Mouse (Mus musculus) MEL (cell line): Measurements from ENCODE around the gene Ggt5. TPM values are rescaled to one million over a fixed set of nuclear protein-coding genes. Genes with fewer than 3 reads are reported as not detected.

ENCODE experiments used
- DNase-seq: peaks from one replicate; pipeline ENCODE4 v3.0.0; 2011; ENCODE audit warnings: low read depth, low spot score
- H3K27ac ChIP-seq: 2 replicates; pipeline ENCODE4 v1.5.1; 2012; ENCODE audit warnings: low read depth, mild to moderate bottlenecking, control low read depth, low read length, moderate library complexity; ENCODE audit not compliant: control insufficient read depth
- H3K27me3 ChIP-seq, 2 experiments: fragments of 150-350 bp in 1 of 2; sonication (generic) in 1 of 2; 2 replicates each; pipeline ENCODE4 v1.6.1; 2012; ENCODE audit warnings: low read length in 2 of 2, mild to moderate bottlenecking in 2 of 2, improper control_type of control experiment in 1 of 2, moderate library complexity in 1 of 2; ENCODE audit not compliant: insufficient read depth in 2 of 2, control insufficient read depth in 1 of 2
- H3K36me3 ChIP-seq, 2 experiments: 2 replicates each; pipeline ENCODE4 v1.6.1; 2012 to 2014; ENCODE audit warnings: low read length in 2 of 2, improper control_type of control experiment in 1 of 2, inconsistent platforms in 1 of 2, mild to moderate bottlenecking in 1 of 2; ENCODE audit not compliant: insufficient read depth in 2 of 2, control insufficient read depth in 1 of 2
- H3K4me1 ChIP-seq, 2 experiments: fragments of 150-350 bp in 1 of 2; sonication (generic) in 1 of 2; 2 replicates each; pipeline ENCODE4 v1.6.1; 2012; ENCODE audit warnings: low read length in 2 of 2, improper control_type of control experiment in 1 of 2, mild to moderate bottlenecking in 1 of 2; ENCODE audit not compliant: insufficient read depth in 2 of 2, control insufficient read depth in 1 of 2
- H3K4me3 ChIP-seq, 2 experiments: fragments of 150-350 bp in 1 of 2; sonication (generic) in 1 of 2; 2 replicates each; pipeline ENCODE4 v1.5.1; 2012; ENCODE audit warnings: low read depth in 2 of 2, low read length in 2 of 2, mild to moderate bottlenecking in 2 of 2, moderate library complexity in 2 of 2, control low read depth in 1 of 2, improper control_type of control experiment in 1 of 2; ENCODE audit not compliant: control insufficient read depth in 1 of 2, insufficient read depth in 1 of 2
- H3K79me2 ChIP-seq: 2 replicates; pipeline ENCODE4 v1.6.1; 2012; ENCODE audit warnings: mild to moderate bottlenecking, low read length, moderate library complexity; ENCODE audit not compliant: control insufficient read depth, poor library complexity, insufficient read depth
- H3K9ac ChIP-seq: 2 replicates; pipeline ENCODE4 v1.6.1; 2012; ENCODE audit warnings: low read depth, mild to moderate bottlenecking, control low read depth, low read length, moderate library complexity; ENCODE audit not compliant: control insufficient read depth, poor library complexity, severe bottlenecking
- H3K9me3 ChIP-seq: fragments of 150-350 bp; sonication (generic); replicated peaks from 2 replicates; pipeline ENCODE4 v1.6.1; 2012; ENCODE audit warnings: mild to moderate bottlenecking, low read length, improper control_type of control experiment, moderate library complexity; ENCODE audit not compliant: insufficient read depth
- BHLHE40 ChIP-seq: IDR thresholded peaks from 2 replicates; pipeline ENCODE4 v1.6.1; 2012; ENCODE audit warnings: low read depth, mild to moderate bottlenecking, inconsistent platforms, low read length, improper control_type of control experiment, borderline replicate concordance
- E2F4 ChIP-seq: IDR thresholded peaks from 2 replicates; pipeline ENCODE4 v1.6.1; 2011; ENCODE audit warnings: low read depth, low read length, improper control_type of control experiment, borderline replicate concordance
- EP300 ChIP-seq, 2 experiments: IDR thresholded peaks; 2 replicates each; pipeline ENCODE4 v1.6.1; 2011; ENCODE audit warnings: improper control_type of control experiment in 2 of 2, low read length in 2 of 2, low read depth in 1 of 2, mild to moderate bottlenecking in 1 of 2
- GATA1 ChIP-seq: IDR thresholded peaks from 2 replicates; pipeline ENCODE4 v1.6.1; 2011; ENCODE audit warnings: low read depth, low read length, improper control_type of control experiment
- MEF2A ChIP-seq: IDR thresholded peaks from 2 replicates; pipeline ENCODE4 v1.6.1; 2014; ENCODE audit warnings: low read depth, mild to moderate bottlenecking, inconsistent platforms, low read length, improper control_type of control experiment; ENCODE audit not compliant: poor library complexity, insufficient replicate concordance, severe bottlenecking; ENCODE audit errors: extremely low read depth
- MXI1 ChIP-seq: IDR thresholded peaks from 2 replicates; pipeline ENCODE4 v1.6.1; 2011; ENCODE audit warnings: mild to moderate bottlenecking, low read depth, low read length, improper control_type of control experiment
- MYB ChIP-seq: IDR thresholded peaks from 2 replicates; pipeline ENCODE4 v1.6.1; 2011; ENCODE audit warnings: mild to moderate bottlenecking, low read depth, low read length, improper control_type of control experiment
- NELFE ChIP-seq: IDR thresholded peaks from 2 replicates; pipeline ENCODE4 v1.6.1; 2011; ENCODE audit warnings: low read depth, low read length, improper control_type of control experiment
- POLR2AphosphoS5 ChIP-seq: IDR thresholded peaks from 2 replicates; pipeline ENCODE4 v1.6.1; 2012; ENCODE audit warnings: low read depth, borderline replicate concordance, mild to moderate bottlenecking, inconsistent platforms, low read length, moderate library complexity, mixed read lengths
- RCOR1 ChIP-seq: IDR thresholded peaks from 2 replicates; pipeline ENCODE4 v1.6.1; 2012; ENCODE audit warnings: low read depth, mild to moderate bottlenecking, inconsistent platforms, low read length, improper control_type of control experiment
- SIN3A ChIP-seq: IDR thresholded peaks from 2 replicates; pipeline ENCODE4 v1.6.1; 2012; ENCODE audit warnings: low read length, improper control_type of control experiment, inconsistent platforms
- SMC3 ChIP-seq: IDR thresholded peaks from 2 replicates; pipeline ENCODE4 v1.6.1; 2011; ENCODE audit warnings: low read depth, low read length, improper control_type of control experiment
- TAL1 ChIP-seq: IDR thresholded peaks from 2 replicates; pipeline ENCODE4 v1.6.1; 2012; ENCODE audit warnings: mild to moderate bottlenecking, inconsistent platforms, low read length, moderate library complexity, mixed read lengths
- TBP ChIP-seq: IDR thresholded peaks from 2 replicates; pipeline ENCODE4 v1.8.0; 2011; ENCODE audit warnings: low read depth, low read length, improper control_type of control experiment
- TCF12 ChIP-seq: IDR thresholded peaks from 2 replicates; pipeline ENCODE4 v1.6.1; 2014; ENCODE audit warnings: low read depth, mild to moderate bottlenecking, inconsistent platforms, low read length, improper control_type of control experiment, moderate library complexity
- UBTF ChIP-seq: IDR thresholded peaks from 2 replicates; pipeline ENCODE4 v1.6.1; 2012; ENCODE audit warnings: low read depth, mild to moderate bottlenecking, inconsistent platforms, low read length, improper control_type of control experiment, moderate library complexity, borderline replicate concordance; ENCODE audit not compliant: insufficient read depth
- USF1 ChIP-seq: IDR thresholded peaks from 2 replicates; pipeline ENCODE4 v1.6.1; 2014; ENCODE audit warnings: low read depth, mild to moderate bottlenecking, inconsistent platforms, low read length, improper control_type of control experiment, moderate library complexity
- ZC3H11A ChIP-seq: IDR thresholded peaks from 2 replicates; pipeline ENCODE4 v1.6.1; 2012; ENCODE audit warnings: low read depth, mild to moderate bottlenecking, inconsistent platforms, low read length, improper control_type of control experiment
- ZMIZ1 ChIP-seq: IDR thresholded peaks from 2 replicates; pipeline ENCODE4 v1.6.1; 2012; ENCODE audit warnings: low read depth, mild to moderate bottlenecking, inconsistent platforms, low read length, improper control_type of control experiment, moderate library complexity
- polyA plus RNA-seq, 2 experiments: library from polyadenylated mRNA; stranded (reverse) in 1 of 2; unstranded in 1 of 2; fragments of >175 nt in 1 of 2; fragments of >200 nt in 1 of 2; gene quantifications; 2 replicates each; pipeline versions ENCODE4 v1.2.1 to v1.2.4; 2012; ENCODE audit warnings: low replicate concordance in 2 of 2, low read depth in 1 of 2; ENCODE audit not compliant: insufficient read length in 2 of 2, insufficient read depth in 1 of 2, missing spikeins in 1 of 2
- total RNA-seq: library from RNA; depleted of rRNA; stranded (reverse); fragments of 300-350 nt; gene quantifications from 2 replicates; pipeline ENCODE4 v1.2.3, GENCODE M21; 2012

Gene Ggt5
- total and polyA plus RNA-seq, 3 experiments: 0.11 TPM; not detected in 2

- Histone ChIP-seq H3K79me2 (no peaks in the 10 kb centered on the region), H3K27me3 (no peaks in the 10 kb centered on the region), H3K4me1 (peaks cover 0 to 3% of the 10 kb centered on the region in 2 experiments; a peak in 2 of 4 replicates), H3K4me3 (no peak within 1 kb of the TSS), H3K9me3 (no peaks in the 10 kb centered on the region), H3K36me3 (no peaks in the 10 kb centered on the region; a peak in 1 of 4 replicates), H3K27ac (no peak within 1 kb of the TSS), H3K9ac (no peak within 1 kb of the TSS)
- DNase-seq: peak; percentile 50
- TF ChIP-seq EP300 (IDR thresholded peaks at IDR 0.05; ENCODE audit: low read depth in 1 of 2, low read length in 2 of 2): no peak
- no peak for TF ChIP-seq BHLHE40
- TF ChIP-seq TCF12: no peak
- no peak for TF ChIP-seq RCOR1
- TF ChIP-seq ZMIZ1: no peak
- no peak for TF ChIP-seq TAL1
- no peak for TF ChIP-seq TBP
- TF ChIP-seq E2F4: no peak
- no peak for TF ChIP-seq SIN3A
- TF ChIP-seq, all 39 proteins: peak for 0
These were observed 54.7 kb downstream of the Ggt5 start, which contains the start of gene Susd2 for GRCm38 (mm10) chr10:75643741-75644343. Gene Susd2, minus strand, starts transcription at chr10:75644008.

GRCm38 (mm10) chr10:75645616-75646015, 56.5 kb downstream of the Ggt5 start:
- Histone ChIP-seq H3K27ac (no peak overlapping the region), H3K9ac (no peak overlapping the region), H3K4me3 (no peak overlapping the region), H3K27me3 (no peaks in the 10 kb centered on the region), H3K79me2 (no peaks in the 10 kb centered on the region), H3K36me3 (no peaks in the 10 kb centered on the region; a peak in 1 of 4 replicates), H3K9me3 (no peaks in the 10 kb centered on the region), H3K4me1 (peaks cover 0 to 3% of the 10 kb centered on the region in 2 experiments; a peak in 2 of 4 replicates)
- TF ChIP-seq MYB (no peak), UBTF (no peak), MEF2A (no peak), MXI1 (no peak), SMC3 (no peak), RCOR1 (no peak), POLR2AphosphoS5 (no peak), GATA1 (no peak), ZC3H11A (no peak), USF1 (no peak), NELFE (no peak), TCF12 (no peak)
- no peak for DNase-seq
